12 mouse cellular contexts compared by ENCODE assay signal in the genomic region with DNA sequence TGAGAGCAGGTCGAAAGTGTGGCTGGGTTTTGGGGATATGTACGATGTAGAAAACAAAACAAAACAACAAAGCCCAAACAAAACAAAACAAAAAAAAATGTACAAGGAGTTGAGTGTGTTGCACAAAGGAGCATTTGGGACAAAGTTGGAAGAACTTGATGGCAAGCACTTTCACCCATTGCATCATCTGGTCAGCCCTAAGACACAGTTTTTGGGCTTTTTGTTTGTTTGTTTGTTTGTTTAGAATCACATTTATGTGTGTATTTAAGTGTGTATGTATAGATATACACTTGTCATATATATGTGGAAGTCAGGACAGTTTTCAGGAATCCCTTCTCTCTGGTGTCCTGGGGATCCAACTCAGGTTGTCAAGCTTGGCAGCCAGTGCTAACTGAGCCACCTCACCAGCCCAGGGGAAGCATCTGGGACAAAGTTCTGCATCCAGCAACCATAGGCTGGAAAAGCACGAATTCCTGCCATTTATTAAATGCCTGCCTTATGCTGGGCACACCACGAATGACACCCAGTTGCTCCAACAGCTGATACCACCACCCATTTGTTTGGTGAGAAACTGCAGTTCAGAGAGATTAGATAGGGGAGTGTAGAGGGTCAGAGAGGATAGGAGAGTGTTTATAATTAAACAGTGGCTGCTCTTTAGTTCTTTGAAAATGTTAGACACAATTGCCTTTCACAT. TPM values are rescaled to one million over a fixed set of nuclear protein-coding genes. Genes with fewer than 3 reads are reported as not detected.
A peak's percentile ranks its signal among the peaks of the same experiment; 100 is the strongest.
DNase-seq lines count a peak whose midpoint lies in the region; ATAC-seq and TF ChIP-seq lines count a peak whose summit lies in the region.
"Had no signal": no experiment of that assay in that cellular context is flagged by ENCODE, and none has a peak within 500 bp of the region (broad histone marks: within the 10 kb centered on the region; RNA-seq: fewer than 3 reads in every experiment).

No protein-coding gene starts in this region.

- no peak overlapping the region for H3K4me3 ChIP-seq in thymus, adult 2 months (ENCODE audit: control insufficient read depth, insufficient read depth, low read length)
- H3K4me3 ChIP-seq in bone marrow macrophage, adult 2 months (ENCODE audit: insufficient read depth, low read length), result no peak overlapping the region
- no peak overlapping the region for H3K4me3 ChIP-seq in limb, embryonic 14.5 days (replicated peaks; ENCODE audit: low read length)
- no peak overlapping the region for H3K4me3 ChIP-seq in stomach, embryonic 16.5 days (replicated peaks; ENCODE audit: low read length)
- H3K4me3 ChIP-seq: heart, embryonic 12.5 days; hindbrain, embryonic 13.5 days; midbrain, embryonic 10.5 days had no signal

- H3K36me3 ChIP-seq in thymus, adult 2 months (ENCODE audit: control insufficient read depth, insufficient read depth, low read length), result no peaks in the 10 kb centered on the region
- H3K36me3 ChIP-seq in limb, embryonic 14.5 days (ENCODE audit: control insufficient read depth, insufficient read depth, low read length), result no peaks in the 10 kb centered on the region
- no peaks in the 10 kb centered on the region for H3K36me3 ChIP-seq in stomach, embryonic 16.5 days (ENCODE audit: control insufficient read depth, insufficient read depth, low read length)
- H3K36me3 ChIP-seq: heart, embryonic 12.5 days; hindbrain, embryonic 13.5 days; midbrain, embryonic 10.5 days had no signal

- no peak for TF ChIP-seq CTCF in thymus, adult 2 months (IDR thresholded peaks at IDR 0.05; ENCODE audit: borderline replicate concordance, control insufficient read depth, extremely low read depth, insufficient read depth, low read length, poor library complexity)
- TF ChIP-seq CTCF in bone marrow macrophage, adult 2 months (IDR thresholded peaks at IDR 0.05; ENCODE audit: low read depth, low read length), result no peak

- peak; percentile 35 for DNase-seq in thymus, adult 2 months
- DNase-seq in thymus, postnatal 10 days (ENCODE audit: low spot score in 2 of 2), result no peak
- no peak for DNase-seq in limb, embryonic 14.5 days (ENCODE audit: low spot score)
- DNase-seq in left cerebral cortex, postnatal 36 days (ENCODE audit: low spot score in 2 of 2), result no peak
- DNase-seq in lung, postnatal 36 days, result no peak
- DNase-seq: cerebellum, adult 11 months had no signal

- H3K4me2 ChIP-seq in limb, embryonic 14.5 days (replicated peaks; ENCODE audit: low read depth, low read length, severe bottlenecking), result no peak overlapping the region
- H3K4me2 ChIP-seq in stomach, embryonic 16.5 days (ENCODE audit: low read depth, low read length), result no peak overlapping the region
- H3K4me2 ChIP-seq: heart, embryonic 12.5 days; hindbrain, embryonic 13.5 days; lung, embryonic 14.5 days had no signal

- H3K9ac ChIP-seq in limb, embryonic 14.5 days (ENCODE audit: low read depth, low read length, severe bottlenecking), result no peak overlapping the region
- H3K9ac ChIP-seq in stomach, embryonic 16.5 days (ENCODE audit: low read length), result no peak overlapping the region
- H3K9ac ChIP-seq: heart, embryonic 12.5 days; hindbrain, embryonic 13.5 days; lung, embryonic 14.5 days had no signal

- H3K27ac ChIP-seq in thymus, adult 2 months (ENCODE audit: control insufficient read depth, insufficient read depth, low read length), result peak overlapping the region; percentile 100
- H3K27ac ChIP-seq in bone marrow macrophage, adult 2 months (ENCODE audit: insufficient read depth, low read depth, low read length), result peak overlapping the region; percentile 99
- peak overlapping the region; percentile 48; the same call in 1 of the 2 replicates for H3K27ac ChIP-seq in limb, embryonic 14.5 days (replicated peaks; ENCODE audit: low read depth, low read length)
- H3K27ac ChIP-seq in stomach, embryonic 16.5 days (ENCODE audit: low read length), result peak overlapping the region; percentile 6; the same call in 1 of the 2 replicates
- H3K27ac ChIP-seq: midbrain, embryonic 10.5 days had no signal

- no peaks in the 10 kb centered on the region for H3K27me3 ChIP-seq in thymus, adult 2 months (ENCODE audit: control insufficient read depth, insufficient read depth, low read length)
- no peaks in the 10 kb centered on the region for H3K27me3 ChIP-seq in limb, embryonic 14.5 days (ENCODE audit: control insufficient read depth, insufficient read depth, low read length)
- H3K27me3 ChIP-seq in stomach, embryonic 16.5 days (ENCODE audit: control insufficient read depth, insufficient read depth, low read length), result no peaks in the 10 kb centered on the region
- H3K27me3 ChIP-seq: heart, embryonic 12.5 days; hindbrain, embryonic 13.5 days had no signal

- WGBS in thymus, adult 2 months, result 16% methylated on average over 4 of the region's 4 CpGs
- whole genome bisulfite sequencing in limb, embryonic 14.5 days, result 20% methylated on average over 4 of the region's 4 CpGs
- 19% methylated on average over 4 of the region's 4 CpGs for WGBS in stomach, embryonic 16.5 days

- intact Hi-C loops in left cerebral cortex, postnatal 36 days (cut with DNase I), result loop anchor here (2.0 kb wide), 1 partner anchor 35 kb away; no protein-coding TSS in a partner anchor

- no peaks in the 10 kb centered on the region for H3K9me3 ChIP-seq in limb, embryonic 14.5 days (ENCODE audit: control insufficient read depth, low read length)
- no peaks in the 10 kb centered on the region for H3K9me3 ChIP-seq in stomach, embryonic 16.5 days (replicated peaks; ENCODE audit: control insufficient read depth, low read length)
- H3K9me3 ChIP-seq: heart, embryonic 12.5 days; hindbrain, embryonic 13.5 days; midbrain, embryonic 10.5 days had no signal

- ATAC-seq in limb, embryonic 14.5 days (ENCODE audit: low FRiP score, low read depth), result no peak
- ATAC-seq in stomach, embryonic 16.5 days (ENCODE audit: insufficient read depth, low FRiP score), result no peak

- peaks cover 49% of the 10 kb centered on the region for H3K4me1 ChIP-seq in thymus, adult 2 months (replicated peaks; ENCODE audit: control insufficient read depth, insufficient read depth, low read length)
- H3K4me1 ChIP-seq in bone marrow macrophage, adult 2 months (ENCODE audit: control insufficient read depth, insufficient read depth, low read length), result peaks cover 56% of the 10 kb centered on the region
- H3K4me1 ChIP-seq in limb, embryonic 14.5 days (ENCODE audit: control insufficient read depth, insufficient read depth, low read length), result peaks cover 21% of the 10 kb centered on the region
- H3K4me1 ChIP-seq in stomach, embryonic 16.5 days (ENCODE audit: control insufficient read depth, insufficient read depth, low read length), result peaks cover 12% of the 10 kb centered on the region

- TF ChIP-seq POLR2A in thymus, adult 2 months (IDR thresholded peaks at IDR 0.05; ENCODE audit: control insufficient read depth, extremely low read depth, insufficient read depth, low read length, poor library complexity), result no peak
- TF ChIP-seq POLR2A in bone marrow macrophage, adult 2 months (IDR thresholded peaks at IDR 0.05; ENCODE audit: borderline replicate concordance, low read depth, low read length), result no peak
- TF ChIP-seq POLR2A in limb, embryonic 14.5 days (IDR thresholded peaks at IDR 0.05; ENCODE audit: borderline replicate concordance, extremely low read depth, insufficient read depth, insufficient read length), result no peak

RNA-seq across cellular contexts. Expression of a gene that starts 5.5 kb away (rescaled TPM):
- polyA plus RNA-seq in thymus, adult 2 months (2012; rRNA removed), result 182 and 189 TPM in 2 replicates
- polyA plus RNA-seq in bone marrow macrophage, adult 2 months (2012; ENCODE audit: insufficient read depth, insufficient read length, missing spikeins), result 91.0 and 100 TPM in 2 replicates
- polyA plus RNA-seq in limb, embryonic 14.5 days (2012; rRNA removed), result 35.5 and 38.7 TPM in 2 replicates
- 26.7 and 30.2 TPM in 2 replicates for polyA plus RNA-seq in limb, embryonic 14.5 days (2014; fragmentation: Nextera tagmentation; extraction: Ambion mirVana)
- 30.0 and 30.7 TPM in 2 replicates for polyA plus RNA-seq in stomach, embryonic 16.5 days (2015; fragmentation: Nextera tagmentation; extraction: Ambion mirVana)
- 100 to 1,000 TPM in 1 of 2 experiments, 10 to 100 TPM in 1; 88.0 to 122 TPM for total RNA-seq in left cerebral cortex, postnatal 36 days (2021)

RNA-seq across cellular contexts. Expression of a gene that starts 44.1 kb away (rescaled TPM):
- polyA plus RNA-seq in thymus, adult 2 months (2012; rRNA removed), result 1.9 and 2.0 TPM in 2 replicates
- 0.93 and 1.2 TPM in 2 replicates for polyA plus RNA-seq in bone marrow macrophage, adult 2 months (2012; ENCODE audit: insufficient read depth, insufficient read length, missing spikeins)
- 1.0 and 1.6 TPM in 2 replicates for polyA plus RNA-seq in limb, embryonic 14.5 days (2012; rRNA removed)
- polyA plus RNA-seq in limb, embryonic 14.5 days (2014; fragmentation: Nextera tagmentation; extraction: Ambion mirVana), result 2.1 and 2.7 TPM in 2 replicates
- polyA plus RNA-seq in stomach, embryonic 16.5 days (2015; fragmentation: Nextera tagmentation; extraction: Ambion mirVana), result 1.1 and 1.4 TPM in 2 replicates
- 1 to 10 TPM; 2.0 to 3.7 TPM for total RNA-seq in left cerebral cortex, postnatal 36 days (2021)

Comparison
In these comparisons a context has a peak if more than half of its experiments do, and no peak if none do; other contexts are left out.
1. H3K27ac ChIP-seq: peak in every context shown above with its lines; median percentile 100 in thymus, adult 2 months; 99 in bone marrow macrophage, adult 2 months; 48 in limb, embryonic 14.5 days; 6 in stomach, embryonic 16.5 days.